Mouse (Mus musculus): ENCODE measurements at regions not wholly inside any gene's neighbourhood (a gene's known extent, or its start where the extent isn't known, plus 50 kb on each side); places are given as distances from the start of the nearest gene placed in this dataset.
A peak's percentile ranks its signal among the peaks of the same experiment; 100 is the strongest.

GRCm38 (mm10) chr17:45928903-45929477 lies 103.2 kb downstream of the Vegfa start:
- no peak for DNase-seq

- no peak for DNase-seq
Observed at GRCm38 (mm10) chr17:45928013-45928412, 104.2 kb downstream of the Vegfa start.

GRCm38 (mm10) chr17:45925845-45926244 lies 106.3 kb downstream of the Vegfa start:
- DNase-seq: no peak

GRCm38 (mm10) chr17:45924595-45924994 lies 107.6 kb downstream of the Vegfa start:
- no peak for DNase-seq

- no peak for DNase-seq
Observed at GRCm38 (mm10) chr17:45923217-45923730, 108.9 kb downstream of the Vegfa start.

- DNase-seq: no peak
Observed at GRCm38 (mm10) chr17:45917647-45918046, 114.5 kb downstream of the Vegfa start.

- DNase-seq: no peak
Observed at GRCm38 (mm10) chr17:45916937-45917336, 115.2 kb downstream of the Vegfa start.

- no peak for DNase-seq
Observed at GRCm38 (mm10) chr17:45914706-45915240, 117.4 kb downstream of the Vegfa start.

- DNase-seq: no peak
Observed at GRCm38 (mm10) chr17:45914237-45914636, 117.9 kb downstream of the Vegfa start.

GRCm38 (mm10) chr17:45913671-45914070 lies 118.5 kb downstream of the Vegfa start:
- DNase-seq: no peak

- no peak for DNase-seq
Observed at GRCm38 (mm10) chr17:45912165-45912564, 120.0 kb downstream of the Vegfa start.

- DNase-seq: no peak
Observed at GRCm38 (mm10) chr17:45911201-45911731, 120.9 kb downstream of the Vegfa start.

- no peak for DNase-seq
Observed at GRCm38 (mm10) chr17:45910245-45910644, 121.9 kb downstream of the Vegfa start.

- no peak for DNase-seq
Observed at GRCm38 (mm10) chr17:45907587-45907986, 124.6 kb downstream of the Vegfa start.

GRCm38 (mm10) chr17:45905596-45905995 lies 126.6 kb downstream of the Vegfa start:
- DNase-seq: no peak

- DNase-seq: no peak
Observed at GRCm38 (mm10) chr17:45904251-45904650, 127.9 kb downstream of the Vegfa start.

- no peak for DNase-seq
Observed at GRCm38 (mm10) chr17:45903294-45903693, 128.9 kb downstream of the Vegfa start.

GRCm38 (mm10) chr17:45902668-45903067 lies 129.5 kb downstream of the Vegfa start:
- DNase-seq: no peak

- DNase-seq: no peak
Observed at GRCm38 (mm10) chr17:45896922-45897302, 135.3 kb downstream of the Vegfa start.

- no peak for DNase-seq
Observed at GRCm38 (mm10) chr17:45896142-45896921, 135.8 kb downstream of the Vegfa start.

GRCm38 (mm10) chr17:45894166-45894565 lies 138.0 kb downstream of the Vegfa start:
- no peak for DNase-seq

- DNase-seq: peak; percentile 26
Observed at GRCm38 (mm10) chr17:45893698-45894097, 138.5 kb downstream of the Vegfa start.

- DNase-seq: no peak
Observed at GRCm38 (mm10) chr17:45893094-45893493, 139.1 kb downstream of the Vegfa start.

GRCm38 (mm10) chr17:45889451-45889850 lies 142.7 kb downstream of the Vegfa start:
- no peak for DNase-seq

Measured in right cerebral cortex, postnatal 14 days (tissue).